Mouse (Mus musculus) fibroblast of lung, adult 2 months (primary cell): ENCODE measurements around the gene Fsd2.

Source experiments
- DNase-seq: peaks from one replicate; pipeline ENCODE4 v3.0.0-alpha.2; 2011; ENCODE audit warnings: low read depth

Fsd2 gene

DNA sequence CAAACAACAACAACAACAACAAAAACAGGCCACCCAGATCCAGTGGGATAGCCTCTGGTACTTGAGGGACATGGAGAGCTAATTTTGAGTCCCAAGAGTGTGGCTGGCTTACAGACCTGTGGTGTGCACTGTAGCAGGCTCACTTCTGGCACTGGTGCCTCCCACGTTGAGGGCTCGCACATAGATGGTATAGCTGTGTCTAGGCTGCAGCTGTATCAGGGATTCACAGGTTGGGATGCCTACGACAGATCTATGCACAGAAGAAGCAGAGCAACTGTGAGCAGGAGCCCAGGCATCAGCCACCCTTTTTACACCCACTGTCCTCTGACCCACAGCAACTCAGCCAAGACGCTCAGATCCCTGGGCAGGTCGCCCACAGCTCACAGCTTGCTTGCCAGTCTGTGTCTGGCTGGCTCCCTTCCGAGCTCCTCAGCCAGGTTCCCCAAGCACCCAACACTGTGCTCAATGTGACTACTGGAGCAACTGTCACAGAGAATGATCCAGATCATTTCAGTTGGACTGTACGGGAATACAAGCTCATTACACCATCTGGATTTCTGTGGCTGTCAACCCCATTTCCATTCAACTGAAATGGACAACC, 24.7 kb downstream of the Fsd2 start:
- no peak for DNase-seq

DNA sequence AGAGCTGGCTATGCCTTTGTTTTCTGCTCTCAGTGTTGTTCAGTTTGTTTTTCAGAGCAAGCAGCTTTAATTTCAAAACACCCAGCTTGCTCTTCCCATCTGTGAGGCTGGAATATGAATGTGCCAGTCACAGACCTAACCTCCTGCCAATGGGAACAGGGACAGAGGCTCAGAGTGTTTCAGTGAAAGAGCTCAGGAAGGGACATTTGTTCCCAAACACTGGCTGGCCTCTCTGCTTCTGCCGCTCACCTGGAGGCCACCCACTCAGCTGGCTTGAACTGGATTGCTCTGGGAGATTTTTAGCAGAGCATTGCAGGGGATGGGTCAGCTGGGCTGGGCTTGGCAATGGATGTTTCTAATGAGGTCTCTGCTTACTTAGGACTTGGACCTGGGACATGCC, 25.7 kb downstream of the Fsd2 start:
- no peak for DNase-seq

DNA sequence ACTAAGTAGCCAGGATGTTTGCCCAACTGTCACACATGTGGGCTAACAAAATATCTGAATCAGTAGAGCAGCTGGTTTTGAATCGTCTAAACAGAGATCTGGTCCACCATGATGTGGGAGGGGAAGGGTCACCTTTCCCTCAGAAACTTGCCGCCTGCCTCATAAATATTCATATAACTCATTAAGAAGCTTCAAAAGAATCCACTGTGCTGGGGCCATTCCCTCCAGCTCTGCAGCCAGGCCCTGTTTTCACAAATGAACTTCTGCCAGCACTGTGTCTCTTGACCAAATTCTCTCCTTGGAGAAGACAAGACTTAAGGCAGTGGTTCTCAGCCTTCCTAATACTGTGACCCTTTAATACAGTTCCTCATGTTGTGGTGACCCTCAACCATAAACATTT, 27.2 kb downstream of the Fsd2 start:
- DNase-seq = no peak

- DNase-seq = no peak
Observed at GRCm38 (mm10) chr7:81538070-81538675, 28.6 kb downstream of the Fsd2 start.

DNA sequence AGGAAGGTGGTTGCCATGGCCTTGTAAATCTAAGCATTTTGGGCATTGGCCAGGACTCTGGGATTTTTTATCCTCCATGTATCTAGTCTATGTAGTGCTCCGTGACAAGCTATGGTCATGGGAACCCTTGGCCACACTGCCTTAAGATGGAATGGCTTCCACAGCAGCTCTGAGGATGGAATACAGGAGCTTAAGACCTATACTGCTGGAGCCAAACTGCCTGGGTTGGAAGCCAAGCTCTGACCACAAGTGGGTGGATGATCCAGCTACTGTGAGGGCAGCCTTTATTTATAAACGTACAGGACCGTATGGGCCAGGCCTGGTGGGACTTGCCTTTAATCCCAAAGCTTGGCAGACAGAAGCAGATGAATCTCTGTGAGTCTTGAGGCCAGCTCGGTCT, 30.3 kb downstream of the Fsd2 start:
- DNase-seq = no peak

DNA sequence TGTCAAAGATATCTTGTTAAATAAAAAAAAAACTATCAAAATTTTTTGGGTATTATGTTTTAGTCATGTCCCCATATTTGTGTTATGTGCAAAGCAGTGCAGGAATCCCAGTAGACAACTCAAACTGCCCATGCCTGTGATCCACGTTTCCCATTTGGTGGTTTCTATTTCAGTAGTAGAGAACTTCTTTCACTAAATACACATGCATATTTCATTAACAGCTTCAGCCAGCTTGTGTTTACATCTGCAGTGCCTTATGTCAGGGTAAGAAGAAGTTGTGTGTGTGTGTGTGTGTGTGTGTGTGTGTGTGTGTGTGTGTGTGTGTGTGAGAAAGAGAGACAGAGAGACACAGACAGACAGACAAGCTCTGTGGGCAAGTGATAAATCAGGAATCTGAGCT, 35.3 kb downstream of the Fsd2 start:
- no peak for DNase-seq

DNA sequence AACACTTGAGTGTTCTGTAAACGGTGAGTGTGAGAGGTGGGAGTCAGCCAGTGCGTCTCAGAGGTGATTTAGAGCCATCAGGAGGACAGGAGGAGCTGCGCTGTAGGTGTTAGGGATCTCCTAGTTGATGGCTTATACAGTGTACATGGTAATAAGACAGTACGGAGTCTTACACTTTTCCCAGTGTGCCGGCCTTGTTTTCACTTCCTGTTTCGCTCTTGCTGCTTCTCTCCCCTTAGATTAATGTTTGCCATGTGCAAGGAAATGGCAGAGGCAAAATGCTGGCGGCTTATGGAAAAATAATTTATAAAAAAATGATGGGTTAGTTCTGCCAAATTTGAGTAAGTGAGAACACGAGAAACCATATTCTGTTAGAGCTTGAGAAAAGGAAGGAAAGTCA, 37.8 kb downstream of the Fsd2 start:
- DNase-seq = no peak

- DNase-seq = no peak
Observed at GRCm38 (mm10) chr7:81523663-81524017, 43.1 kb downstream of the Fsd2 start.

DNA sequence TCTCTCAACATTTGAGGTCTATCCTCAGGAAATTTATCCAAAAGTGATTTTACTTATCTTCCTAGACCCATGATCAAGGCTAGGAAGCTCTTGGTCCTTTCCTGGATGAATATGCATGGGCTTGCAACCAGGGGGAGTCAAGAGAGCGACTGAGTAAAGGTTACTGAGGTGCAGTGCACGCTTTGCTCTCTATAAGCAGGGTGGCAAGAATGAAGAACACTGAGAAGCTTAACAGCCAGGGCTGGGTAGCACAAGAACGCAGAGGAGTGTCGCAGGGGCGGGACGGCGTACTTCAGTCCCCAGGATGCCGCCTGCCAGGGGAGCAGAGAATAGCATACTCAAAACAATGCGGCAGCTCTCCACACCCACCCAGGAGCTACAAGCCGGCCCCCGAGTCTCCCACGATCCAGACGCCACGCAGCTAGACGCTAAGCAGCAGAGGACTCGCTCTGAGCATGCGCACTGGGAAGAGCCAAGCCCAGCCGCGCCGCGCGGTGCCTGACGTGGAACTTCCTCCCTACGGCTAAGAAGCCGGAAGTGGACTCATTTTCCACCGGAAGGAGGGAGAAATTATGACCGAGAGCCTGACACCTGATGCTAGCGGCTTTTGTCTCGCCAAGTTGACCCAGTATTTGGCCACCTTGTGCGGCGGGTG, 43.6 kb downstream of the Fsd2 start:
- peak; percentile 95 for DNase-seq

DNA sequence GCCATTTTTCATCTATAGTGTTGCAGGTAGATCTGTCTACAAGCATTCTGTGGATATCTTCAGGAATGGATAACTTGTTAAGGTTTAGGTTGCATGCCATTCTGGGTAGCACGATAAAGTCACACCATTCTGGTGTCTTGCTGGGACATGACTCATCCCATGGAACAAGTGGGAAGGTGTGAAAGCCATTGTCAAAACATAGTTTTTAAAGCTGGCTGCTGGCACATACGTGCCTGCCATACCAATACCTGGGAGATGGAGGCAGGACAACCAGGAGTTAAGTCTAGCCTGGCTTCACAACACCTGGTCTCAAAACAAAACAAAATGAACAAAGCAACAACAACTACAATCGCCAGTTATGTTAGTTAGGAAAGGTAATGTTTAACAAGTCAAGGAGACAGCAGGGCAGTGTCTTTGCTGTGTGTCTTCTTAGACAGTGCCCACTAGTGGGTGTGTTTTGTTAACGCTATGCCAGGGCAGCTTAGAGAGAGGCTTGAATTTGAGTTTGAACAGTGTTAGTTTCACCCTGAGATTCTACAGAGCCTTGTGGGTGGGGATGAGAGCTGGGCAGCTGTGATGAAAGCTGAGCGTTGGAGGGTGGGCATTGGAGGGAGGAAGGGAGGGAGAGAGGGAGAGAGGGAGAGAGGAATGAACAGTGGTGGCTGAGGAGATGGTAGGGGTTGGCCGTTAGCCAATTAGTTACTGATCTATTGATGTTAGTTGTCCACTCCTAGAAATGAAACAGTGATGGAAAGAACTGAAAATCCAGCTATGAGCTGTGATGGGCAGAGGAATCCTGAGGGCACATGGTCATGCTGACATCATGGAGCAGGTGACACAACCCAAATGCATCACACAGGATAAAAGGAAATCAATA, 50.4 kb downstream of the Fsd2 start:
- DNase-seq = no peak

- no peak for DNase-seq
Observed at GRCm38 (mm10) chr7:81514906-81515590, 51.7 kb downstream of the Fsd2 start.

- no peak for DNase-seq
Observed at GRCm38 (mm10) chr7:81501050-81501449, 65.7 kb downstream of the Fsd2 start.

DNA sequence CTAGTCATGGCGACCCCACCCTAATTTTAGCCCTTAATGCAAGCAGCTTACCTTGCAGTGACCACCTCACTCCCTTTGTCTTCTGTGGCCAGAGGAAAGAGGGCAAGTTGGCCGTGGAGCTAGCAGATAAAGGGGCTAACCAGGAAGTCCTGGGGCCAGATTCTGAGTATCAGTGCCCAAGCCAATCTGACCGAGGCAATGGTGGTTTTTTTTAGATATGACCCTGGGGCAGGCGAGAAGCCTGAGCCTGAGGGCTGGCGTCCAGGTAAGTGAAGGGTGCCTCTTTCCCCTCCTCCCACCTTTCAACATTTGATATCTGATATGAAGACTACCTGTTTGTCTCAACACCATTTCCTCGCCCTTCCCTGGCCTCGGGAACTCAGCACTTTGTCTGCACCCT, 68.6 kb downstream of the Fsd2 start, which contains the start of gene BC048679:
Gene BC048679, minus strand, starts transcription at position 101 of the 400 bp plus-strand sequence.
- DNase-seq = no peak

DNA sequence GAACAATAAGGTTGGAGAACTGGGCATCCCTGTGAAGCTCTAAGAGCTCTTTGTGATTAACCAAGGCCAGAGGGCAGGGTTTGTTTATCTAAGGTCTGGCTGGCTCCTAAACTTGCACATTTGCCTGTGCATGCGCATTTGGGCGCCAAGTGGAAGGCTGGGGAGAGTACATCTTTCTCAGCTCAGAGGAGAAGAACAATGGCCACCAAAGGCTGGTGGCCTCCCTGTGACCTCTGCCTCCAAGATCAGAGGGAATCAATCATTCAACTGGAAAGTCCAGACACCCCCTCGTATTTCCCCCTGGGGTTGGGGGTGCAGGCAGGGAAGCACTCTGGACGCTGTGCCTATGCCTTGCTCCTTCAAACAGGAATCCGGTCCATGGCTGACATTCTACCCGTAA, 69.6 kb downstream of the Fsd2 start:
- no peak for DNase-seq

DNA sequence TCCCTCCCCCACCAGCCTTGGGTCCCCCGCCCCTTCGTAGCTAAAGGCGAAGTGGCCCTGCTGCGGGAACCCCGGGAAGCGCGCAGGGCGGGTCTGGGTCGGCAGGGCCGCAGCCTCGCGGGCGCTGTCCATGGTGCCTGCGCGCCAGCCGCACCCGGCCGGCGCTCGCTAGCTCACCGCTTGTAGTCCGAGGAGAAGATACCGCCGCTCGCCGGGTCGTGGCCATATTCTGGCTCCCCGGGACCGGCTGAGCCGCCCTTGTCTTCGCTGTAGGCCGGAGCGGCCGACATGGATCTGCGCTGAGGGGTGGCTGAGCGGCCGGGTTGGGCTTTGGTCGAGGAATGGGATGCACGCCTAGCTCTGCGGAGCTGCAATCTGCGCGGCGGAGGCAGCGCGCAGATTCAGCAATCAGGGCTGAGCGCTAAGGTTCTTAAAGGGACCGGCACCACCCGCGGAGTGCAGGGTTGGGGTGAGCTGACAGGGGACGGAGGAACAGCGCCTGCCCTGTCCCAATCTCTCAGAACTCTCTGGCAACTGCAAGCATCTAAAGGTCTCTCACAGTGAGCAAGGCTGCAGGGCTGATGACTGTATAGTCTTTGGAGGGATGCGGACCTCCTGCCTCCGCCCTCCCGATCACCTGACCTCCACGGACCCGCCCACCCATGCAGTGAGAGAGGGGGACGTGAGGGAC, 73.3 kb downstream of the Fsd2 start, which contains the start of gene Ap3b2:
Gene Ap3b2, minus strand, starts transcription at position 595 of the 691 bp plus-strand sequence.
- peak; percentile 17 for DNase-seq

DNA sequence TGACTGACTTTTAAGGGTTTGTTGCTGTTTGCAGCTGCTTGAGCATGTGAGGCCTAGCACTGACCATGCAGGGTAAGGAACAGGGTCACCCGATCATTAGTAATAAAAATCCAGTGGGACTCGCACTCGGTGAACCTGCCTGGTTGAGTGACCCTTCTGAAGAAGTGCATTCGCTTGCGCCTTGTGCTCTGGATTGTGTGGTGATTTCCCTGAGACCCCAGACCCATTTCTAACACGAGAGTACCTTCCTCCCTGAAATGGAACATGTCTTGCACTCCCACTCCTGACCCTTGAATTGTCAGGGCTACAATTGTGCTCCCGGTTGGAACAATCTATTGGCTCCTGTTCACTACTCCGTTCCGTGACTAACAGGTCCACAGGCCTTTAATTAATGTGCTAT, 74.1 kb downstream of the Fsd2 start:
- DNase-seq = no peak

- DNase-seq = no peak
Observed at GRCm38 (mm10) chr7:81489649-81490048, 77.1 kb downstream of the Fsd2 start.
